Mouse (Mus musculus) cerebellum, adult 2 months (tissue): ENCODE measurements around the gene H2-DMb1. TPM values are rescaled to one million over a fixed set of nuclear protein-coding genes. Genes with fewer than 3 reads are reported as not detected.

Experiments
- DNase-seq, 2 experiments: peaks; one replicate each; pipeline ENCODE4 v3.0.0; 2021
- H3K27ac ChIP-seq: fragments of 200-500 bp; 2 replicates; pipeline ENCODE4 v1.5.1; 2012; ENCODE audit warnings: low read length, control low read depth, inconsistent platforms; ENCODE audit not compliant: insufficient read depth
- H3K27me3 ChIP-seq: fragments of 200-500 bp; 2 replicates; pipeline ENCODE4 v1.6.1; 2012; ENCODE audit warnings: inconsistent platforms, mild to moderate bottlenecking, low read length, moderate library complexity; ENCODE audit not compliant: control insufficient read depth, insufficient read depth
- H3K4me1 ChIP-seq: fragments of 200-500 bp; 2 replicates; pipeline ENCODE4 v1.6.1; 2011; ENCODE audit warnings: low read length; ENCODE audit not compliant: control insufficient read depth, insufficient read depth
- H3K4me3 ChIP-seq: fragments of 200-500 bp; replicated peaks from 2 replicates; pipeline ENCODE3; 2011; ENCODE audit warnings: mild to moderate bottlenecking, low read depth, low read length, control low read depth; ENCODE audit not compliant: insufficient read depth
- CTCF ChIP-seq: fragments of 200-500 bp; IDR thresholded peaks from 2 replicates; pipeline ENCODE4 v1.5.1; 2011; ENCODE audit warnings: low read depth, mild to moderate bottlenecking, control low read depth, low read length, moderate library complexity, borderline replicate concordance; ENCODE audit not compliant: insufficient read depth
- POLR2A ChIP-seq: fragments of 200-500 bp; IDR thresholded peaks from 2 replicates; pipeline ENCODE4 v1.6.1; 2011; ENCODE audit warnings: low read length, control low read depth, borderline replicate concordance; ENCODE audit not compliant: insufficient read depth
- WGBS: fragments of 180-500 bp; shearing (Covaris S2); methylation state at CpG from one replicate; pipeline ENCODE4 v1.1.7; 2018; 5-methylcytosine and 5-hydroxymethylcytosine counted together
- polyA plus RNA-seq: library from polyadenylated mRNA; depleted of rRNA; stranded (reverse); fragments of >200 nt; gene quantifications from 2 replicates; pipeline ENCODE4 v1.2.3, GENCODE M21; 2012; rRNA removed

H2-DMb1 gene
- polyA plus RNA-seq: 1.8 and 3.0 TPM in 2 replicates

- H3K27me3 ChIP-seq: no peaks in the 10 kb centered on the region
- no peak for TF ChIP-seq POLR2A
- TF ChIP-seq CTCF: no peak
- H3K27ac ChIP-seq: no peak within 1 kb of the TSS
- 47% methylated on average over 4 of the region's 4 CpGs for WGBS
- H3K4me3 ChIP-seq: no peak within 1 kb of the TSS
- H3K4me1 ChIP-seq: no peaks in the 10 kb centered on the region
- no peak for DNase-seq
These were observed at the start of gene H2-DMb1 for GRCm38 (mm10) chr17:34152923-34153322. TSS of gene H2-DMb1 (plus strand) at chr17:34153072.

- DNase-seq: no peak
- Histone ChIP-seq H3K27ac (no peak overlapping the region), H3K4me1 (no peaks in the 10 kb centered on the region), H3K27me3 (no peaks in the 10 kb centered on the region; the same call in 1 of the 2 replicates), H3K4me3 (no peak overlapping the region)
- WGBS: 86% methylated on average over 9 of the region's 9 CpGs
- TF ChIP-seq POLR2A (no peak), CTCF (no peak)
These were observed 48.1 kb upstream of the H2-DMb1 start for GRCm38 (mm10) chr17:34104804-34105203.

GRCm38 (mm10) chr17:34106555-34106954 lies 46.3 kb upstream of the H2-DMb1 start:
- WGBS: 85% methylated on average over 7 of the region's 7 CpGs
- DNase-seq: no peak
- H3K4me1 ChIP-seq: no peaks in the 10 kb centered on the region
- H3K27ac ChIP-seq: no peak overlapping the region
- H3K4me3 ChIP-seq: no peak overlapping the region
- H3K27me3 ChIP-seq: no peaks in the 10 kb centered on the region; the same call in 1 of the 2 replicates
- TF ChIP-seq POLR2A (no peak), CTCF (no peak)

GRCm38 (mm10) chr17:34107109-34107867 lies 45.6 kb upstream of the H2-DMb1 start:
- no peak for DNase-seq
- no peak overlapping the region for H3K4me3 ChIP-seq
- TF ChIP-seq POLR2A (no peak), CTCF (no peak)
- H3K27ac ChIP-seq: no peak overlapping the region
- 70% methylated on average over 7 of the region's 7 CpGs for WGBS
- no peaks in the 10 kb centered on the region for H3K4me1 ChIP-seq
- no peaks in the 10 kb centered on the region; the same call in 1 of the 2 replicates for H3K27me3 ChIP-seq

GRCm38 (mm10) chr17:34108460-34108859 lies 44.4 kb upstream of the H2-DMb1 start:
- TF ChIP-seq POLR2A (no peak), CTCF (no peak)
- no peak for DNase-seq
- Histone ChIP-seq H3K4me3 (no peak overlapping the region), H3K27me3 (no peaks in the 10 kb centered on the region; the same call in 1 of the 2 replicates), H3K4me1 (no peaks in the 10 kb centered on the region), H3K27ac (no peak overlapping the region)
- WGBS: 72% methylated on average over 5 of the region's 6 CpGs

- no peak for DNase-seq
- TF ChIP-seq CTCF: peak; percentile 14; the same call in 1 of the 2 replicates
- no peak for TF ChIP-seq POLR2A
- Histone ChIP-seq H3K4me1 (no peaks in the 10 kb centered on the region), H3K27me3 (no peaks in the 10 kb centered on the region; the same call in 1 of the 2 replicates), H3K27ac (no peak overlapping the region), H3K4me3 (no peak overlapping the region)
- 68% methylated on average over 14 of the region's 14 CpGs for WGBS
These were observed 43.6 kb upstream of the H2-DMb1 start for GRCm38 (mm10) chr17:34109038-34109805.

- 62% methylated on average over 3 of the region's 3 CpGs for WGBS
- Histone ChIP-seq H3K4me1 (no peaks in the 10 kb centered on the region), H3K4me3 (no peak overlapping the region), H3K27ac (no peak overlapping the region), H3K27me3 (no peaks in the 10 kb centered on the region; the same call in 1 of the 2 replicates)
- TF ChIP-seq POLR2A (no peak), CTCF (no peak)
- DNase-seq: no peak
These were observed 43.1 kb upstream of the H2-DMb1 start for GRCm38 (mm10) chr17:34109806-34110195.
